ENCODE assay signal across 8 mouse cellular contexts in the genomic region with DNA sequence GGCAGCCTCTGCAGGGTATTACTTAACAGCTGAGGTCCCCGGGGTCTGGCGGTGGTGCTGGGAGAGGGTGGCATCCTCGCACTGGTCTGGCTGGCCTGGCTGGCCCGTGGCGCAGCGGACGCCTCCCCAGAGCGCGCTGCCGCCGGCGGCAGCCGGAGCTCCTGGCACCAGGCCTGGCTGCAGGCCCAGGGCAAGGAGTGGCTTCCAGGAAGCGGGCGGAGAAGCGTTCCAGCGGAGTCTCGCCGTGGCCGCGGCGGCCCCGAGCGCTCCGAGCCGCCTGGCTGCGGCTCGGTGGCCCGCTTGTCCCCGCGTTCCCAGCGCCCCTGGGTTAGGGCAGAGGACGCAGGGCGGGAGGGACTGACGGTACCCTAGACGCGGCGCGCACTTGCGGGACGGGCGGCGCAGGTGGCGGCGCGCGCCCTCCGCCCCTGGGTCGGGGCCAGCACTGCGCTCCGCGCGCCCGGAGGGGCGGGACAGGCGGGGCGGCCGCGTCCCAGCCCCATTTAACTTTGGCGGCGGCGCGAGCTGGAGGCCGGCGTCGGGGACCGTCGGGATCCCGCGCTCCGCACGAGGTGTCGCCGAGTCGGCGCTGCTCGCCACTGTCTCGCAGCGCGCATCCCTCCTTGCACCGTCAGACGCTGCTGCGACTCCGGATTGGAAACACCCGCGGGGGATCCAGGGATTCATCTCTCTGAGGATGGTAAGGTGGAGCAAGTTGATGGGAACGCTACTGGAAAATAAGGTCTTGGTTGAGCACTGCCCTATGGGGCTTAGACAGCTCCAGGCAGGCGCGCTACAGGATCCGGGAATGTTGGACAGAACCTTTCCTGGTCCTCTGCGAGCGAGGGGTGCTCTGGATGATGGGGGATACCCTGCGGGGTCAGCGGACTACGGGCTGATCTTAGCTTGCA. TPM values are rescaled to one million over a fixed set of nuclear protein-coding genes. Genes with fewer than 3 reads are reported as not detected.
A peak's percentile ranks its signal among the peaks of the same experiment; 100 is the strongest.
DNase-seq lines count a peak whose midpoint lies in the region; ATAC-seq and TF ChIP-seq lines count a peak whose summit lies in the region.

A gene (plus strand): TSS at position 484 of the 911 bp plus-strand sequence.

- peak within 1 kb of the TSS; percentile 45 for H3K9ac ChIP-seq in hindbrain, embryonic 14.5 days
- peak within 1 kb of the TSS; percentile 55 for H3K9ac ChIP-seq in limb, embryonic 14.5 days (ENCODE audit: low read depth, low read length, severe bottlenecking)
- H3K9ac ChIP-seq in neural tube, embryonic 11.5 days (ENCODE audit: low read length): no peak within 1 kb of the TSS

- peak within 1 kb of the TSS; percentile 83 for H3K4me2 ChIP-seq in hindbrain, embryonic 14.5 days (replicated peaks)
- H3K4me2 ChIP-seq in limb, embryonic 14.5 days (replicated peaks; ENCODE audit: low read depth, low read length, severe bottlenecking): peak within 1 kb of the TSS; percentile 84
- peak within 1 kb of the TSS; percentile 63 for H3K4me2 ChIP-seq in neural tube, embryonic 11.5 days (ENCODE audit: low read depth)

- peak within 1 kb of the TSS; percentile 76 for H3K4me3 ChIP-seq in gastrocnemius, adult 2 months
- peak within 1 kb of the TSS; percentile 47 for H3K4me3 ChIP-seq in hindbrain, embryonic 14.5 days (replicated peaks; ENCODE audit: low read length)
- peak within 1 kb of the TSS; percentile 56 for H3K4me3 ChIP-seq in limb, embryonic 14.5 days (replicated peaks; ENCODE audit: low read length)
- peak within 1 kb of the TSS; percentile 40 for H3K4me3 ChIP-seq in neural tube, embryonic 11.5 days (ENCODE audit: low read depth, low read length)

- H3K27me3 ChIP-seq in hindbrain, embryonic 14.5 days (ENCODE audit: control insufficient read depth, insufficient read depth, low read length): peaks cover 50% of the 10 kb centered on the region
- peaks cover 44% of the 10 kb centered on the region for H3K27me3 ChIP-seq in limb, embryonic 14.5 days (ENCODE audit: control insufficient read depth, insufficient read depth, low read length)
- peaks cover 41% of the 10 kb centered on the region for H3K27me3 ChIP-seq in neural tube, embryonic 11.5 days (ENCODE audit: control insufficient read depth, insufficient read depth, low read length)

- WGBS in hindbrain, embryonic 14.5 days: under 1% methylated on average over 74 of the region's 95 CpGs
- 5% methylated on average over 61 of the region's 95 CpGs for WGBS in limb, embryonic 14.5 days
- under 1% methylated on average over 67 of the region's 95 CpGs for WGBS in neural tube, embryonic 11.5 days

- no peaks in the 10 kb centered on the region for H3K36me3 ChIP-seq in hindbrain, embryonic 14.5 days (replicated peaks; ENCODE audit: control insufficient read depth, insufficient read depth)
- H3K36me3 ChIP-seq in limb, embryonic 14.5 days (ENCODE audit: control insufficient read depth, insufficient read depth, low read length): no peaks in the 10 kb centered on the region
- H3K36me3 ChIP-seq in neural tube, embryonic 11.5 days (ENCODE audit: control insufficient read depth, insufficient read depth, low read length): no peaks in the 10 kb centered on the region

- H3K4me1 ChIP-seq in hindbrain, embryonic 14.5 days (replicated peaks; ENCODE audit: control insufficient read depth, insufficient read depth, low read length): peaks cover 12% of the 10 kb centered on the region; the same call in 1 of the 2 replicates
- H3K4me1 ChIP-seq in limb, embryonic 14.5 days (ENCODE audit: control insufficient read depth, insufficient read depth, low read length): peaks cover 9% of the 10 kb centered on the region; the same call in 1 of the 2 replicates
- H3K4me1 ChIP-seq in neural tube, embryonic 11.5 days (ENCODE audit: control insufficient read depth, insufficient read depth, low read length): no peaks in the 10 kb centered on the region

- intact Hi-C loops in gastrocnemius, adult 2 months (cut with DNase I): no loop called here

- peak within 1 kb of the TSS; percentile 77 for H3K27ac ChIP-seq in gastrocnemius, adult 2 months
- H3K27ac ChIP-seq in hindbrain, embryonic 14.5 days: no peak within 1 kb of the TSS
- peak within 1 kb of the TSS; percentile 65 for H3K27ac ChIP-seq in limb, embryonic 14.5 days (replicated peaks; ENCODE audit: low read depth, low read length)
- H3K27ac ChIP-seq in neural tube, embryonic 11.5 days (ENCODE audit: low read depth, low read length): no peak within 1 kb of the TSS

- DNase-seq in Muller cell, postnatal 12 days (ENCODE audit: inconsistent ontology term): peak; percentile 79
- peak; percentile 38 for DNase-seq in brain, adult 2 months (ENCODE audit: low read depth, low spot score)
- peak; percentile 87 for DNase-seq in gastrocnemius, adult 2 months
- peak; percentile 43 for DNase-seq in hindbrain, embryonic 14.5 days (ENCODE audit: low spot score)
- peak; percentile 18 for DNase-seq in limb, embryonic 14.5 days (ENCODE audit: low spot score)
- peak; percentile 37 for DNase-seq in neural tube, embryonic 11.5 days (ENCODE audit: low spot score)
- DNase-seq in left cerebral cortex, adult 8-10 months (ENCODE audit: low spot score in 2 of 2): no peak

- no peaks in the 10 kb centered on the region for H3K9me3 ChIP-seq in hindbrain, embryonic 14.5 days (ENCODE audit: control insufficient read depth, low read length)
- no peaks in the 10 kb centered on the region for H3K9me3 ChIP-seq in limb, embryonic 14.5 days (ENCODE audit: control insufficient read depth, low read length)
- no peaks in the 10 kb centered on the region for H3K9me3 ChIP-seq in neural tube, embryonic 11.5 days (ENCODE audit: control insufficient read depth, low read length)

- peak; percentile 69 for ATAC-seq in hindbrain, embryonic 14.5 days (ENCODE audit: low FRiP score)
- ATAC-seq in limb, embryonic 14.5 days (ENCODE audit: low FRiP score, low read depth): peak; percentile 45; the same call in 1 of the 2 replicates
- ATAC-seq in neural tube, embryonic 11.5 days (ENCODE audit: insufficient read depth, low FRiP score, low TSS enrichment): peak; percentile 40; the same call in 1 of the 2 replicates
- ATAC-seq in erythroid progenitor cell, adult 5-6 weeks (replicated peaks; ENCODE audit: low FRiP score, poor library complexity, severe bottlenecking): no peak

- TF ChIP-seq POLR2A in limb, embryonic 14.5 days (IDR thresholded peaks at IDR 0.05; ENCODE audit: borderline replicate concordance, extremely low read depth, insufficient read depth, insufficient read length): no peak

- peak; percentile 3; the same call in 1 of the 2 replicates for TF ChIP-seq CTCF in gastrocnemius, adult 2 months (IDR thresholded peaks at IDR 0.05)

RNA-seq across cellular contexts. Expression of the gene that starts here (rescaled TPM):
- total RNA-seq in gastrocnemius, adult 2 months (2021): 1 to 10 TPM; 4.3 to 7.8 TPM
- polyA plus RNA-seq in hindbrain, embryonic 14.5 days (2014; fragmentation: Nextera tagmentation; extraction: Ambion mirVana): 1.0 and 1.2 TPM in 2 replicates
- polyA plus RNA-seq in limb, embryonic 14.5 days (2012; rRNA removed): 9.2 and 9.7 TPM in 2 replicates
- 8.3 and 10.6 TPM in 2 replicates for polyA plus RNA-seq in limb, embryonic 14.5 days (2014; fragmentation: Nextera tagmentation; extraction: Ambion mirVana)
- 0.32 and 0.82 TPM in 2 replicates for polyA plus RNA-seq in neural tube, embryonic 11.5 days (2014; fragmentation: Nextera tagmentation; extraction: Ambion mirVana)
- under 0.01 TPM in 1 of 2 replicates, not detected in the other for total RNA-seq in erythroid progenitor cell, adult 5-6 weeks (2015; ENCODE audit: low replicate concordance)
- not detected in 2 replicates for total RNA-seq in erythroid progenitor cell, adult 5-6 weeks (2017; ENCODE audit: low replicate concordance)
- total RNA-seq in left cerebral cortex, adult 8-10 months (2022): 1 to 10 TPM; 1.7 to 3.5 (median 3.0) TPM

Comparison
In these comparisons a context has a peak if more than half of its experiments do, and no peak if none do; other contexts are left out.
1. Peak in DNase-seq, ATAC-seq, H3K4me3 ChIP-seq and H3K4me2 ChIP-seq in neural tube, embryonic 11.5 days; RNA of the gene not detected or under 1 TPM.
2. DNase-seq: peak in Muller cell, postnatal 12 days (single experiment), brain, adult 2 months (single experiment), gastrocnemius, adult 2 months (single experiment), hindbrain, embryonic 14.5 days (single experiment) and limb, embryonic 14.5 days (single experiment); none in left cerebral cortex, adult 8-10 months (0 of 2).
3. H3K27ac ChIP-seq: peak in gastrocnemius, adult 2 months (single experiment) and limb, embryonic 14.5 days (single experiment); none in hindbrain, embryonic 14.5 days (single experiment) and neural tube, embryonic 11.5 days (single experiment).
4. Peak in every context shown above with its lines, with median percentiles within 50 percentile points of each other: H3K4me3 ChIP-seq and H3K4me2 ChIP-seq.